Mouse (Mus musculus) G1E (cell line): Measurements from ENCODE around the gene Cpd. TPM values are rescaled to one million over a fixed set of nuclear protein-coding genes. Genes with fewer than 3 reads are reported as not detected.

Experiments used
- ATAC-seq: 2 replicates; pipeline ENCODE4 v1.8.0; 2016; ENCODE audit warnings: mild to moderate bottlenecking; ENCODE audit not compliant: insufficient number of reproducible peaks, poor library complexity, low FRiP score, severe bottlenecking; ENCODE audit errors: extremely low read depth
- DNase-seq: peaks from one replicate; pipeline ENCODE4 v3.0.0; 2012; ENCODE audit warnings: low spot score
- H3K27me3 ChIP-seq: 2 replicates; pipeline ENCODE4 v1.6.1; 2012; ENCODE audit warnings: mild to moderate bottlenecking, low read length, inconsistent platforms; ENCODE audit not compliant: insufficient read depth
- H3K36me3 ChIP-seq: replicated peaks from 2 replicates; pipeline ENCODE3; 2012; ENCODE audit warnings: mild to moderate bottlenecking, inconsistent platforms
- H3K4me1 ChIP-seq: 2 replicates; pipeline ENCODE4 v1.6.1; 2012; ENCODE audit warnings: low read depth, low read length, inconsistent platforms, mixed read lengths; ENCODE audit not compliant: insufficient read depth
- H3K4me3 ChIP-seq: 2 replicates; pipeline ENCODE4 v1.5.1; 2012; ENCODE audit warnings: low read depth, mild to moderate bottlenecking, inconsistent platforms, low read length, moderate library complexity, mixed read lengths
- H3K9me3 ChIP-seq: replicated peaks from 2 replicates; pipeline ENCODE4 v1.6.1; 2012; ENCODE audit warnings: inconsistent platforms
- CTCF ChIP-seq: IDR thresholded peaks from 2 replicates; pipeline ENCODE4 v1.5.1; 2012; ENCODE audit warnings: low read depth, low read length, inconsistent platforms, mixed read lengths
- GATA1 ChIP-seq: IDR thresholded peaks from 2 replicates; pipeline ENCODE4 v1.6.1; 2012; ENCODE audit warnings: borderline replicate concordance, low read length, inconsistent platforms, mixed read lengths
- GATA2 ChIP-seq: IDR thresholded peaks from 2 replicates; pipeline ENCODE4 v1.6.1; 2012; ENCODE audit warnings: low read depth, low read length, inconsistent platforms, borderline replicate concordance
- POLR2AphosphoS5 ChIP-seq: IDR thresholded peaks from 2 replicates; pipeline ENCODE4 v1.6.1; 2012; ENCODE audit warnings: low read depth, low read length, inconsistent platforms; ENCODE audit not compliant: insufficient replicate concordance
- TAL1 ChIP-seq: conservative IDR thresholded peaks from 2 replicates; pipeline ENCODE4 v1.6.1; 2012; ENCODE audit warnings: low read depth, low read length, inconsistent platforms, mixed read lengths
- polyA plus RNA-seq: library from polyadenylated mRNA; stranded (reverse); fragments of >175 nt; gene quantifications from 2 replicates; pipeline ENCODE4 v1.2.3, GENCODE M21; 2012
- total RNA-seq, 2 experiments: library from RNA; stranded (forward) in 1 of 2; stranded (reverse) in 1 of 2; fragments of 200-1000 nt in 1 of 2; fragments of >200 nt in 1 of 2; fragmentation: Nextera tagmentation in 1 of 2; gene quantifications; 2 replicates each; pipeline ENCODE4 v1.2.3; 2014 to 2017

Gene Cpd
- total and polyA plus RNA-seq, 3 experiments = 49.7 to 421 (median 167) TPM

DNA sequence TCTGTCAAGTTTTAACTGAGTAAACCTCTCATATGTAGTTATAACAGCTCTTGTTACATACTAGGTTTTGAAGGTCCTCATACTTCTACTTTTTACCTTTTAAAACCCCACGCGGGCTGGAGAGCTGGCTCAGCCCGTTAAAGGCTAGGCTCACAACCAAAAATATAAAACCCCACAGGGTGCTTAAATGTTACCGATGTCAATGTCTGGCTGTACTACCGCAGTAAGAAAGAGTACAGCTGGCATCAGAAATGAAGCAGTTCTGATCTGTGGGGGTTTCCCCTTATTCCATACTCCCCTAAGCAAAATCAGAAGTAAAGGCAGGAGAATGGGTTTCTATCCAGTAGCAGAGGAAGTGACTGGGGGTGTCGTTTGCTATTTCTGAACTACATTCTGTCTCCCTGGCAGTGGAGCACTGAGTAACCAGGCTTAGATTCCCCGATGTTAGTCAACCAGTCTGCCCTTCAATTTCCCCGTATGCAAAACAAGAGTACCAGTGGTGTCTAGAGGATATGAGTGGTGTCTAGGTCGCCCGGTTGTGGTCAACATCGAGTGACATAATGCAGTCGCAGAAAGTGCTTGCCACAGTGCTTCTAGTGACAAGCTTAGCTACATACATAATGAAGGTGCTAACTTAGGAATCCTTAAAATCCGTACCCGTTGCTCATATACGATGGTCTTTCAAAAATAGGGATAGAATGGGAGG, 1.4 kb downstream of the Cpd start:
- ATAC-seq = no peak
- H3K4me1 ChIP-seq = peaks cover 28% of the 10 kb centered on the region
- no peak for TF ChIP-seq TAL1
- no peak for TF ChIP-seq GATA2
- TF ChIP-seq POLR2AphosphoS5 = no peak
- no peak for TF ChIP-seq CTCF
- TF ChIP-seq GATA1 = no peak
- H3K9me3 ChIP-seq = no peaks in the 10 kb centered on the region; the same call in 1 of the 2 replicates
- peaks cover 24% of the 10 kb centered on the region for H3K36me3 ChIP-seq
- H3K27me3 ChIP-seq = no peaks in the 10 kb centered on the region
- peak overlapping the region; percentile 99 for H3K4me3 ChIP-seq
- no peak for DNase-seq

DNA sequence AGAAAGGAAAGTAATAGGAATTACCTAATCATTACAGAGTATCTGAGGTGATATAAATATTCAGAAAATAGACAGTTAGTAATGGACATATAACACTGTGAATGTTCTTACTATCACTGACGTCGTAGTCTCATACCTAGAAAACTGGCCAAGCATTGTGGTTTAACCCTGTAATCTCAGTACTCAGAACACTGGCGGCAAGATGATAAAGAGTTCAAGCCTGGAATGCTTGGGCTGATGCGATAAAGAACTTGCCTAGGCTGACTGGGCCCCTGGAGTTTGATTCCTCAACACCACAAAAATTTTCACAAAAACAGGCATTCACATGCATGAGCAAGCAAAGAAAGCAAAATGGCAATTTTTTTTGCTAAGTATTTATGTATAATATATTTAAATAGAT, 8.2 kb downstream of the Cpd start:
- peaks cover 43% of the 10 kb centered on the region for H3K36me3 ChIP-seq
- H3K4me3 ChIP-seq = no peak overlapping the region
- ATAC-seq = peak; percentile 69
- DNase-seq = peak; percentile 45
- peak; percentile 92 for TF ChIP-seq TAL1
- TF ChIP-seq GATA1 = no peak
- no peak for TF ChIP-seq GATA2
- TF ChIP-seq CTCF = no peak
- no peaks in the 10 kb centered on the region for H3K27me3 ChIP-seq
- H3K4me1 ChIP-seq = peaks cover 56% of the 10 kb centered on the region
- H3K9me3 ChIP-seq = no peaks in the 10 kb centered on the region

DNA sequence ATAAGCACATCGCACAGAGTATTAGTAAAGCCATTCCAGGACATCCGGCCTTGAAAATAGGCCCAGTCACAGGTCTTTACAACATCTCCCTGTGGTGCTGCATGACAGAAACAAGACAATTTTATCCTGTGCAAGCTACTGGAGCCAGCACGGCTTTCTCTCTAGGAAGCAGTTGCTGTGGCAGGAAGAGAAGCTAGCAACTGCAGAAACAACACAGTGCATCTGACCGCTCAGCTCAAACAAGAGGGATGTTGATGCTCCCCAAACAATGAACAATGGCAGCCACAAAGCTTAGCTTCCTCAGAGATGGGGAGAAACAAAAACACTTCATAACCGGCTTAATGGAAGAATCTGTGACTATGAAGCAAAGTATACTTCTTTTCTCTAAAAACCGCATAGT, 10.5 kb downstream of the Cpd start:
- Histone ChIP-seq H3K4me1 (peaks cover 56% of the 10 kb centered on the region), H3K9me3 (no peaks in the 10 kb centered on the region), H3K27me3 (no peaks in the 10 kb centered on the region), H3K4me3 (peak overlapping the region; percentile 13; the same call in 1 of the 2 replicates), H3K36me3 (peaks cover 42% of the 10 kb centered on the region)
- DNase-seq = no peak
- no peak for ATAC-seq
- no peak for TF ChIP-seq GATA1
- no peak for TF ChIP-seq TAL1
- TF ChIP-seq GATA2 = no peak
- no peak for TF ChIP-seq CTCF
- no peak for TF ChIP-seq POLR2AphosphoS5

DNA sequence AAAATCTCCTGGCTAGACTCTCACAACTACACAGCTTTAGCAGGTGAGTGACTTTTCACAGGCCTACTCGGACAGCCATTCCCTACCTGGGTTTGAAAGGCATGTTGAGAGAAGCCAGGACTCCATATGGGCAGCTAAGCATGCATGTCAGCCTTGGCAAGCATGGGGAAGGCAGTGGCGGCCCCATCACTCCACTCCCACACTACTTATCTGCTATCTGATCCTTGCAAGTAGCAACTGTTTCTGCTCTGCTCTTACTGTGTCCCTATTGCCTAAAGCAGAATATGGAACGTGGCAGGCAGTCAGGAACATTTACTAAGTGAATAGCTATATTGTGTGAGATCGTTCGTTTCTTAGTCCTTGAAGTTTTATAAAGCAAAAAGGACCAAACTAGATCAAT, 10.9 kb downstream of the Cpd start:
- ATAC-seq = no peak
- Histone ChIP-seq H3K4me3 (peak overlapping the region; percentile 59; the same call in 1 of the 2 replicates), H3K9me3 (no peaks in the 10 kb centered on the region), H3K4me1 (peaks cover 54% of the 10 kb centered on the region), H3K27me3 (no peaks in the 10 kb centered on the region), H3K36me3 (peaks cover 41% of the 10 kb centered on the region)
- DNase-seq = no peak
- TF ChIP-seq CTCF (no peak), TAL1 (no peak), GATA2 (no peak), POLR2AphosphoS5 (no peak), GATA1 (no peak)

DNA sequence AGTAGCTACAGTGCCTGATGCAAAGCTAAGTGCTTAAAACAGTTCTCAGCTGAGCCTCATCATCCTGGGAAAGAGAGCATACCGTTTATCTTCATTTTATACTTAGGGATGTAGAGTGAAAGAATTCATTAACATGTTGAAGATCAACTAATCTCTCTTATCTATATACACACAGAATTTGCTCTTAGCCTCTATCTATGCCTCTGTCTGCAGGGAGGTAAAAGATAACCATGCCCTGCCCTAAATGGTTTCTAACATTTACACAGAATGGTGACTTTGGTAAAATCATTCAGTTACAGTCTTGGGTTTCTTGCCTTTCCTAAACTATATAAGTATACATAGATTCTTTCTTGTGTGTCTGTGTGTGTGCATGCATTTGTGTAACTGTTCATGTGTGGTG, 12.2 kb downstream of the Cpd start:
- Histone ChIP-seq H3K36me3 (peaks cover 31% of the 10 kb centered on the region), H3K27me3 (no peaks in the 10 kb centered on the region), H3K9me3 (no peaks in the 10 kb centered on the region), H3K4me3 (no peak overlapping the region; the same call in 1 of the 2 replicates), H3K4me1 (peaks cover 42% of the 10 kb centered on the region)
- TF ChIP-seq TAL1 = peak; percentile 87
- no peak for TF ChIP-seq GATA2
- no peak for TF ChIP-seq GATA1
- no peak for DNase-seq
- ATAC-seq = peak; percentile 71

DNA sequence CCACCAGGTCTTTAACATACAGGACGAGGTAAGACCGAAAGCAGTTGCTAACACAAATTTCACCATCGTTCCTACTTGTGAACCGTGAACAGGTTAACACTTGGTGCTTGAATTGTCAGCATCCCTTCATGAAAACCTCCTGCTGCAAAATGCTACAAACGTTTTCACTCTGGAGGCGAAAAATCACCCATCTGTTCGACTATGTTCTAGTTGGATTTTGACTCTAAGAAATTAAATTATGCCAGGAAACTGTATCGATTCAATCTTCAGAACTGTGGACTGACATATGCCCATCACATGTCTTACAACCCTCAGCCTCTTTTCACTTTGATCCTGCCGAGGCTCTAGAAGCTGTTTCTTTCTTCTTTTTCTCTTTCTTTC, 21.9 kb downstream of the Cpd start:
- ATAC-seq (no peak), DNase-seq (no peak)
- Histone ChIP-seq H3K36me3 (peaks cover 61% of the 10 kb centered on the region), H3K9me3 (no peaks in the 10 kb centered on the region), H3K27me3 (no peaks in the 10 kb centered on the region), H3K4me1 (peaks cover 73% of the 10 kb centered on the region), H3K4me3 (no peak overlapping the region)
- TF ChIP-seq TAL1 = no peak
- TF ChIP-seq POLR2AphosphoS5 = no peak
- TF ChIP-seq CTCF = no peak
- TF ChIP-seq GATA1 = no peak
- TF ChIP-seq GATA2 = no peak
